Mouse (Mus musculus) liver, embryonic 14.5 days (tissue): ENCODE data around the gene Nt5c3b.
A peak's percentile ranks its signal among the peaks of the same experiment; 100 is the strongest.

ENCODE experiments used
- CTCF ChIP-seq: IDR thresholded peaks from 2 replicates; pipeline ENCODE4 v1.5.1; 2016; ENCODE audit warnings: antibody characterized with exemption, low read depth, control low read depth
- EP300 ChIP-seq: IDR thresholded peaks from 2 replicates; pipeline ENCODE4 v1.6.1; 2016; ENCODE audit warnings: antibody characterized with exemption, low read depth

GRCm38 (mm10) chr11:100425851-100426250 is 15.8 kb downstream of the Nt5c3b start:
- TF ChIP-seq CTCF (peak; percentile 83), EP300 (no peak)
